Mouse (Mus musculus): Measurements from ENCODE around the gene Gys2.

DNA sequence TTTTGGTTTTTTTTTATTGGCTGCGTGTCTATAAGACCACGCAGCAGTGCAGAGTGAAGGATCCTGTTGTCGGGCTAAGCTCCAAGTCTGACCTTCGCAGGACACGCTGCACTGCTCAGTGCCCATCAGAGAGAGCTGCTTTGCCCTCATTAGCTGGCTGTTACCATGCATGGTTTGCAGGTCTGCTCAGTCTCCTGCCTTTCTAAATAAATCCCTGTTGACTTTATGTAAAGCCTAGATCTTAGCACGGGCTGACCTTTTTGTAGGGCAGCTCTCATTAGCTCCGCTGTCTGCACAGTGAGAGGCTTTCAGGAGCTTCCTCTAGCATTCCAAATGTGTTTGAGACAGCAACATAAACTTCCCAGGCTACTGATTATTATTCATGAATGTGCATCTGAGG is 14.9 kb downstream of the Gys2 start:
- no peak for TF ChIP-seq POLR2A (IDR thresholded peaks at IDR 0.05; ENCODE audit: insufficient read depth, low read depth, low read length)
- no peak for TF ChIP-seq CTCF (IDR thresholded peaks at IDR 0.05; ENCODE audit: insufficient read depth, low read depth, low read length)
